Mouse (Mus musculus): ENCODE measurements around the gene Klrb1c.

- TF ChIP-seq CTCF (IDR thresholded peaks at IDR 0.05), result no peak
- TF ChIP-seq EP300 (IDR thresholded peaks at IDR 0.05), result no peak
Observed at GRCm38 (mm10) chr6:128788517-128788916, 498 bp downstream of the Klrb1c start.

Data from lung, postnatal 0 days (tissue).